Mouse (Mus musculus) hindbrain, postnatal 0 days (tissue): ENCODE measurements at regions not wholly inside any gene's neighbourhood (a gene's known extent, or its start where the extent isn't known, plus 50 kb on each side); places are given as distances from the start of the nearest gene placed in this dataset.

Experiments used
- ATAC-seq: fragments of 200-750 bp; cut with Nextera tagmentation; 2 replicates; pipeline ENCODE4 v1.8.0; 2017; ENCODE audit warnings: mild to moderate bottlenecking, moderate TSS enrichment, moderate library complexity
- DNase-seq: peaks from one replicate; pipeline ENCODE4 v3.0.0-alpha.2; 2015; ENCODE audit warnings: low spot score
- H3K27ac ChIP-seq: fragments of 300-500 bp; sonication (generic); 2 replicates; pipeline ENCODE4 v1.5.1; 2014; ENCODE audit warnings: mild to moderate bottlenecking
- H3K27me3 ChIP-seq: fragments of 300-500 bp; sonication (generic); 2 replicates; pipeline ENCODE4 v1.6.1; 2014; ENCODE audit warnings: low read length, mixed read lengths; ENCODE audit not compliant: insufficient read depth
- H3K36me3 ChIP-seq: fragments of 300-500 bp; sonication (generic); 2 replicates; pipeline ENCODE4 v1.6.1; 2014; ENCODE audit warnings: low read length, mixed read lengths; ENCODE audit not compliant: insufficient read depth
- H3K4me1 ChIP-seq: fragments of 300-500 bp; sonication (generic); 2 replicates; pipeline ENCODE4 v1.6.1; 2014; ENCODE audit warnings: antibody characterized with exemption, low read length, mixed read lengths; ENCODE audit not compliant: insufficient read depth
- H3K4me2 ChIP-seq: fragments of 300-500 bp; sonication (generic); 2 replicates; pipeline ENCODE4 v1.6.1; 2014; ENCODE audit warnings: low read depth, mild to moderate bottlenecking, low read length, moderate library complexity, mixed read lengths
- H3K4me3 ChIP-seq: fragments of 300-500 bp; sonication (generic); 2 replicates; pipeline ENCODE4 v1.5.1; 2014; ENCODE audit warnings: low read length
- H3K9ac ChIP-seq: fragments of 300-500 bp; sonication (generic); replicated peaks from 2 replicates; pipeline ENCODE4 v1.6.1; 2014; ENCODE audit warnings: mild to moderate bottlenecking, low read length, moderate library complexity, mixed read lengths
- H3K9me3 ChIP-seq: fragments of 300-500 bp; sonication (generic); 2 replicates; pipeline ENCODE4 v1.6.1; 2016; ENCODE audit warnings: low read length, mixed read lengths
- CTCF ChIP-seq: IDR thresholded peaks from 2 replicates; pipeline ENCODE4 v1.5.1; 2016; ENCODE audit warnings: antibody characterized with exemption, control low read depth, low read depth
- WGBS: fragments of 180-500 bp; shearing (Covaris S2); extraction: QIAGEN DNeasy Blood & Tissue Kit; methylation state at CpG from one replicate; pipeline ENCODE4 v1.1.7; 2014; 5-methylcytosine and 5-hydroxymethylcytosine counted together

DNA sequence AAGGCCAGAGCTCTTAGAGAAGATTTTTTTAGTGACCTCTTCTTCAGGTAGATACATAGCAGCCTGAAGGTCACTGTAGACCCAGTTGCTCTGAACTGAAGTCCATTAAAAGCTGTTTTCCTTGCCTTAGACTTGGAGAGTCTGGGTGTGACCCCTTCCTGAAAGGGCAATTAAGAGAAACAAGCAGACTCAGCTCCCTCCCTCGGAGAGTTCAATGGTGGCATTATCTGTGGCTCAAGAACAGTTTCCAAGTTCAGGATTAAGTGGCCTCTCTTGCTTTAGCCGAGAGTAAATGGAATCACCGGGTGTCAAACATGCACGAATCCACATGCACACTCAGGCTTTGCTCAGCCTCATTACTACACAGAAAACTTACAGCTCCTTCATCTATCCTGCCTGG is 53.2 kb upstream of the Id4 start:
- Histone ChIP-seq H3K27ac (no peak overlapping the region), H3K4me2 (no peak overlapping the region), H3K36me3 (no peaks in the 10 kb centered on the region), H3K27me3 (no peaks in the 10 kb centered on the region), H3K9ac (no peak overlapping the region), H3K4me1 (no peaks in the 10 kb centered on the region), H3K4me3 (no peak overlapping the region), H3K9me3 (no peaks in the 10 kb centered on the region)
- DNase-seq, result no peak
- no peak for ATAC-seq
- no peak for TF ChIP-seq CTCF
- whole genome bisulfite sequencing, result 57% methylated on average over 4 of the region's 4 CpGs
